Mouse (Mus musculus): ENCODE results near the gene Dhrs2. TPM values are rescaled to one million over a fixed set of nuclear protein-coding genes. Genes with fewer than 3 reads are reported as not detected.

Gene Dhrs2
- polyA plus RNA-seq, 1 experiment from 2014 or later = 0.23 TPM

DNA sequence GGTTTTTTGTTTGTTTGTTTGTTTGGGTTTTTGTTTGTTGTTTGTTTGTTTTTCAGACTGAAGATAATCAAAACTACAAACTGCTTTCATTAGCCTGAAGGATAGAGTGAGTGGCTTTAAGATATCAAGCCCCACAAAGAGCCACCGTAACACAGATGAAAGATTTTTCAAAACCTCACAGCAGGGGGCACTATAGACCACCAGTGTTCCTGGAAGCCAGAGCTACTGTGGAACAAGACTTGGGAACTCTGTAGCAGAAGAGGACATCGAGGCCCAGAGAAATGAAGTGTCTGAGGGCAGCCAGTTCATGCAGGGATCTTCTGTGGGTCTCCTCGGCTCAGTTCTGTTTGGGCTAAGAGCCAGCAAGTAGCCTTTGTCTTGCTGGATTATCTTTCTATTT lies 49.4 kb downstream of the Dhrs2 start:
- ATAC-seq (no peak), DNase-seq (ENCODE audit: low spot score) (peak; percentile 33)
- TF ChIP-seq EP300 (IDR thresholded peaks at IDR 0.05) (no peak), CTCF (IDR thresholded peaks at IDR 0.05) (peak; percentile 71)
- H3K4me2 ChIP-seq (replicated peaks; ENCODE audit: low read depth, low read length) = no peak overlapping the region
- H3K9me3 ChIP-seq (ENCODE audit: low read length) = no peaks in the 10 kb centered on the region
- WGBS = 21% methylated on average over 3 of the region's 3 CpGs
- H3K27ac ChIP-seq (ENCODE audit: low read length) = no peak overlapping the region
- no peaks in the 10 kb centered on the region for H3K36me3 ChIP-seq (ENCODE audit: insufficient read depth, low read length)
- H3K9ac ChIP-seq (replicated peaks; ENCODE audit: low read depth) = no peak overlapping the region
- H3K4me1 ChIP-seq (ENCODE audit: insufficient read depth, low read depth, low read length) = no peaks in the 10 kb centered on the region
- H3K4me3 ChIP-seq (ENCODE audit: low read depth, low read length) = no peak overlapping the region
- no peaks in the 10 kb centered on the region for H3K27me3 ChIP-seq (replicated peaks; ENCODE audit: insufficient read depth, low read length)

DNA sequence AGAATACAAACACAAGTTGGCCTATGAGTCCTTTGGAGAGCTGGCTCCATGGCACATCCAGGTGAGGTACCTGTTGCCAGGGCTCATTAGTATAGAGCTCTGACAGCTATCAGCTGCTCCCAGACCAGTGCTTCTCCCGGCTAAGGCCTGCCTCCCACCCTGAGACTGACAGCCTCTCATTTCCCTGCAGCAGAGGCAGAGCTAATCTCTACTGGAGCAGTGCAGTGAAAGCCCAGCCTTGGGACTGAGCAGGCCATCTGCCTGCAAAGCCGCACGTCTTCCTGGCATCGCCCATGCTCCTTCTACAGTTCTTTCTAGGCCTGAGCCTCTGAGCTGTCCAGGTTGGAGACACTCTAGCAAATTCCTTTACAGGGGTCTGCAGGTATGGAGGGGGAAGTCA lies 51.2 kb downstream of the Dhrs2 start:
- ATAC-seq (no peak), DNase-seq (ENCODE audit: low spot score) (no peak)
- no peaks in the 10 kb centered on the region for H3K4me1 ChIP-seq (ENCODE audit: insufficient read depth, low read depth, low read length)
- H3K27ac ChIP-seq (ENCODE audit: low read length) = no peak overlapping the region
- no peak overlapping the region for H3K9ac ChIP-seq (replicated peaks; ENCODE audit: low read depth)
- H3K9me3 ChIP-seq (ENCODE audit: low read length) = no peaks in the 10 kb centered on the region
- H3K36me3 ChIP-seq (ENCODE audit: insufficient read depth, low read length) = no peaks in the 10 kb centered on the region
- H3K4me3 ChIP-seq (ENCODE audit: low read depth, low read length) = no peak overlapping the region
- H3K27me3 ChIP-seq (replicated peaks; ENCODE audit: insufficient read depth, low read length) = no peaks in the 10 kb centered on the region
- 61% methylated on average over 4 of the region's 4 CpGs for WGBS
- TF ChIP-seq CTCF (IDR thresholded peaks at IDR 0.05) (no peak), EP300 (IDR thresholded peaks at IDR 0.05) (no peak)
- H3K4me2 ChIP-seq (replicated peaks; ENCODE audit: low read depth, low read length) = no peak overlapping the region

DNA sequence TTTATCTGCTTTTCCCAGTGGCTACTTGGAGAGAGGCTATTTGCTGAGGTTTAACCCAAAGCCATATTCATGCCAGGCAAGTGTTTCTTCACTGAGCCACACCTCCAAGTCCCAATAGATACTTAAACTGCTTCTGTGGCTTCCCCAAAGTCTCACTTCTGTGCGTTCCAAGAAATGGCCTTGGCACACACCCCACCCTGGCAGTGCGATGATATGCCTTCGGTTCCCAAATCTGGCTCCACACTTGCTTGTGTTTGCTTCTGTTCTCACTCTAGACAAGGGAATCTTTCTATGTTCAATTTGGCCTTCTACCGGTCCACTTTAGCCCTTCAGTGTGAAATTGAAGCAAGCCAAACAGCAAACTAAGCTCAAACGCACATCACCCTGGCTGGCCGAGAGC lies 53.0 kb downstream of the Dhrs2 start:
- no peaks in the 10 kb centered on the region for H3K27me3 ChIP-seq (replicated peaks; ENCODE audit: insufficient read depth, low read length)
- no peaks in the 10 kb centered on the region for H3K36me3 ChIP-seq (ENCODE audit: insufficient read depth, low read length)
- DNase-seq (ENCODE audit: low spot score) (no peak), ATAC-seq (no peak)
- no peak overlapping the region for H3K9ac ChIP-seq (replicated peaks; ENCODE audit: low read depth)
- H3K4me3 ChIP-seq (ENCODE audit: low read depth, low read length) = no peak overlapping the region
- WGBS = 81% methylated on average over 6 of the region's 6 CpGs
- no peak overlapping the region for H3K27ac ChIP-seq (ENCODE audit: low read length)
- no peaks in the 10 kb centered on the region for H3K9me3 ChIP-seq (ENCODE audit: low read length)
- TF ChIP-seq EP300 (IDR thresholded peaks at IDR 0.05) (no peak), CTCF (IDR thresholded peaks at IDR 0.05) (no peak)
- H3K4me1 ChIP-seq (ENCODE audit: insufficient read depth, low read depth, low read length) = no peaks in the 10 kb centered on the region
- H3K4me2 ChIP-seq (replicated peaks; ENCODE audit: low read depth, low read length) = no peak overlapping the region

DNA sequence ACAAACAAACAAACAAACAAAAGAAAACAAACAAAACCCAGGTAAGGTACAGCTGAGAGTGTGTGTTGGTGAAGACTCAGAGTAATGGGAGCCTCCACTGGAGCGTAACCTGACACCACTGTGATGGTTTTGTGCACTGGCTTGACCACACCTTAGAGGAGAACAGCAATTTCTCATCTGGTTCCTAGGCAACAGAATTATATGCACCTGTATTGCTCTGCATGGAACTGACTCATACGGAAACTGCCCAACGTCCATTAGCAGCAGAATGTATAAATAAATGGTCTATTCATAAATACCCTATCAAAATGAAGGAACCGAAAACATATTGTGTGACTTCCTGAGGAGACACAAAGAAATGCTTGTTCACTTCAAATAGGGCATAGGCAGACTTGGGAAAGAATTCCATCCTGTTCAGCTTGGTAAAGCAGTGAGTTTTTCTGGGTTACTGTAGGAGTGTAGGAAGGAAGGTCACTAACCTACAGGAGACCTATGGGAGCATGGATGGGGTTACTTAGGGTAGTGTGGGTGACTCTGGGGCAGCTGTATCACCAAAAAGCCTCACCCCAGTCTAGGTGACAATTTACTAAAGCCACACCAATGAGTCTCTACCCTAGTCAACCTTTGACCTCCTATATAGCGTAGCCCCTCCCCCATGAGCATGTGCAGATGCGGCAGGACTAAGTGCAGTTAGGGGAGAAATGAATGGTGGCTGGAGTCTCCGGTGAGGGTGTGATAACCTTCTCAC lies 57.7 kb downstream of the Dhrs2 start:
- ATAC-seq (no peak), DNase-seq (ENCODE audit: low spot score) (no peak)
- H3K4me2 ChIP-seq (replicated peaks; ENCODE audit: low read depth, low read length) = no peak overlapping the region
- 53% methylated on average over 7 of the region's 7 CpGs for WGBS
- no peak for TF ChIP-seq EP300 (IDR thresholded peaks at IDR 0.05)
- no peak for TF ChIP-seq CTCF (IDR thresholded peaks at IDR 0.05)
- no peaks in the 10 kb centered on the region for H3K9me3 ChIP-seq (ENCODE audit: low read length)
- no peak overlapping the region for H3K4me3 ChIP-seq (ENCODE audit: low read depth, low read length)
- no peaks in the 10 kb centered on the region for H3K36me3 ChIP-seq (ENCODE audit: insufficient read depth, low read length)
- no peaks in the 10 kb centered on the region for H3K27me3 ChIP-seq (replicated peaks; ENCODE audit: insufficient read depth, low read length)
- H3K9ac ChIP-seq (replicated peaks; ENCODE audit: low read depth) = no peak overlapping the region
- no peak overlapping the region for H3K27ac ChIP-seq (ENCODE audit: low read length)
- H3K4me1 ChIP-seq (ENCODE audit: insufficient read depth, low read depth, low read length) = no peaks in the 10 kb centered on the region

Other genes starting within 250 kb of the Dhrs2 start
- gene Gm17428, start 245.1 kb upstream of the Dhrs2 start, polyA plus RNA-seq (2015; fragmentation: Nextera tagmentation; extraction: Ambion mirVana) = not detected in 2 replicates
- gene Myh7, start 227.4 kb upstream of the Dhrs2 start, polyA plus RNA-seq (2015; fragmentation: Nextera tagmentation; extraction: Ambion mirVana) = 16.4 and 19.1 TPM in 2 replicates
- 59.1 and 62.8 TPM in 2 replicates for gene Ngdn, start 206.6 kb upstream of the Dhrs2 start, polyA plus RNA-seq (2015; fragmentation: Nextera tagmentation; extraction: Ambion mirVana)
- 1.0 and 1.7 TPM in 2 replicates for gene Zfhx2, start 129.7 kb upstream of the Dhrs2 start, polyA plus RNA-seq (2015; fragmentation: Nextera tagmentation; extraction: Ambion mirVana)
- gene Thtpa, start 127.2 kb upstream of the Dhrs2 start, polyA plus RNA-seq (2015; fragmentation: Nextera tagmentation; extraction: Ambion mirVana) = 13.6 and 14.1 TPM in 2 replicates
- 11.5 and 13.3 TPM in 2 replicates for gene Ap1g2, start 115.4 kb upstream of the Dhrs2 start, polyA plus RNA-seq (2015; fragmentation: Nextera tagmentation; extraction: Ambion mirVana)
- 0.08 and 0.17 TPM in 2 replicates for gene Jph4, start 105.1 kb upstream of the Dhrs2 start, polyA plus RNA-seq (2015; fragmentation: Nextera tagmentation; extraction: Ambion mirVana)